Mouse (Mus musculus) thymus, adult 2 months (tissue): ENCODE measurements around the gene Ptprg. TPM values are rescaled to one million over a fixed set of nuclear protein-coding genes. Genes with fewer than 3 reads are reported as not detected.

Source experiments
- DNase-seq: peaks from one replicate; pipeline ENCODE4 v3.0.0; 2021
- H3K27ac ChIP-seq: fragments of 200-500 bp; 2 replicates; pipeline ENCODE4 v1.5.1; 2012; ENCODE audit warnings: low read length, control low read depth; ENCODE audit not compliant: control insufficient read depth, insufficient read depth
- H3K27me3 ChIP-seq: fragments of 200-500 bp; 2 replicates; pipeline ENCODE4 v1.6.1; 2012; ENCODE audit warnings: mild to moderate bottlenecking, low read length, moderate library complexity, mixed read lengths; ENCODE audit not compliant: control insufficient read depth, insufficient read depth
- H3K36me3 ChIP-seq: fragments of 200-500 bp; 2 replicates; pipeline ENCODE4 v1.6.1; 2012; ENCODE audit warnings: mild to moderate bottlenecking, low read length, moderate library complexity; ENCODE audit not compliant: control insufficient read depth, insufficient read depth
- H3K4me1 ChIP-seq: fragments of 200-500 bp; replicated peaks from 2 replicates; pipeline ENCODE4 v1.6.1; 2012; ENCODE audit warnings: low read length; ENCODE audit not compliant: control insufficient read depth, insufficient read depth
- H3K4me3 ChIP-seq: fragments of 200-500 bp; 2 replicates; pipeline ENCODE4 v1.5.1; 2012; ENCODE audit warnings: mild to moderate bottlenecking, low read length, control low read depth, moderate library complexity; ENCODE audit not compliant: control insufficient read depth, insufficient read depth
- CTCF ChIP-seq: fragments of 200-500 bp; IDR thresholded peaks from 2 replicates; pipeline ENCODE4 v1.5.1; 2012; ENCODE audit warnings: mild to moderate bottlenecking, control low read depth, low read length, moderate library complexity, borderline replicate concordance; ENCODE audit not compliant: control insufficient read depth, poor library complexity, insufficient read depth; ENCODE audit errors: extremely low read depth
- POLR2A ChIP-seq: fragments of 200-500 bp; IDR thresholded peaks from 2 replicates; pipeline ENCODE4 v1.6.1; 2012; ENCODE audit warnings: mild to moderate bottlenecking, low read length, control low read depth, moderate library complexity; ENCODE audit not compliant: control insufficient read depth, poor library complexity, insufficient read depth; ENCODE audit errors: extremely low read depth
- WGBS: fragments of 180-500 bp; shearing (Covaris S2); methylation state at CpG from one replicate; pipeline ENCODE4 v1.1.7; 2018; 5-methylcytosine and 5-hydroxymethylcytosine counted together
- polyA plus RNA-seq: library from polyadenylated mRNA; depleted of rRNA; stranded (reverse); fragments of >200 nt; gene quantifications from 2 replicates; pipeline ENCODE4 v1.2.3, GENCODE M21; 2012

Gene Ptprg
- polyA plus RNA-seq, 1 experiment, result 12.3 TPM

GRCm38 (mm10) chr14:11892621-11893020 lies 339.3 kb downstream of the Ptprg start:
- Histone ChIP-seq H3K36me3 (no peaks in the 10 kb centered on the region), H3K27ac (no peak overlapping the region), H3K27me3 (no peaks in the 10 kb centered on the region), H3K4me3 (no peak overlapping the region), H3K4me1 (no peaks in the 10 kb centered on the region)
- 70% methylated on average over 9 of the region's 9 CpGs for WGBS
- DNase-seq, result no peak
- TF ChIP-seq POLR2A (no peak), CTCF (no peak)

- no peak overlapping the region for H3K4me3 ChIP-seq
- H3K36me3 ChIP-seq, result no peaks in the 10 kb centered on the region
- H3K27ac ChIP-seq, result no peak overlapping the region
- WGBS, result 92% methylated on average over 13 of the region's 13 CpGs
- no peak for DNase-seq
- no peak for TF ChIP-seq POLR2A
- no peak for TF ChIP-seq CTCF
- no peaks in the 10 kb centered on the region for H3K4me1 ChIP-seq
- no peaks in the 10 kb centered on the region for H3K27me3 ChIP-seq
These were observed 342.2 kb downstream of the Ptprg start for GRCm38 (mm10) chr14:11895486-11895885.

- Histone ChIP-seq H3K27me3 (no peaks in the 10 kb centered on the region), H3K36me3 (no peaks in the 10 kb centered on the region), H3K27ac (no peak overlapping the region), H3K4me1 (no peaks in the 10 kb centered on the region), H3K4me3 (no peak overlapping the region)
- 81% methylated on average over 2 of the region's 2 CpGs for WGBS
- no peak for DNase-seq
- no peak for TF ChIP-seq CTCF
- TF ChIP-seq POLR2A, result no peak
These were observed 349.5 kb downstream of the Ptprg start for GRCm38 (mm10) chr14:11902794-11903193.

GRCm38 (mm10) chr14:11906130-11906675 lies 352.9 kb downstream of the Ptprg start:
- Histone ChIP-seq H3K4me3 (no peak overlapping the region), H3K36me3 (no peaks in the 10 kb centered on the region), H3K27ac (no peak overlapping the region), H3K27me3 (no peaks in the 10 kb centered on the region), H3K4me1 (no peaks in the 10 kb centered on the region)
- DNase-seq, result no peak
- TF ChIP-seq CTCF, result no peak
- no peak for TF ChIP-seq POLR2A
- 90% methylated on average over 5 of the region's 5 CpGs for WGBS

- no peak overlapping the region for H3K4me3 ChIP-seq
- TF ChIP-seq CTCF, result no peak
- TF ChIP-seq POLR2A, result no peak
- no peaks in the 10 kb centered on the region for H3K27me3 ChIP-seq
- WGBS, result 95% methylated on average over 1 of the region's 1 CpGs
- H3K4me1 ChIP-seq, result no peaks in the 10 kb centered on the region
- no peaks in the 10 kb centered on the region for H3K36me3 ChIP-seq
- no peak for DNase-seq
- H3K27ac ChIP-seq, result no peak overlapping the region
These were observed 358.9 kb downstream of the Ptprg start for GRCm38 (mm10) chr14:11912253-11912652.

- WGBS, result 98% methylated on average over 5 of the region's 5 CpGs
These were observed 363.9 kb downstream of the Ptprg start for GRCm38 (mm10) chr14:11917225-11917624.

GRCm38 (mm10) chr14:11928545-11928944 lies 375.2 kb downstream of the Ptprg start:
- no peaks in the 10 kb centered on the region for H3K27me3 ChIP-seq
- WGBS, result 95% methylated on average over 2 of the region's 2 CpGs
- TF ChIP-seq CTCF (no peak), POLR2A (no peak)
- DNase-seq, result no peak
- no peaks in the 10 kb centered on the region for H3K4me1 ChIP-seq
- no peaks in the 10 kb centered on the region for H3K36me3 ChIP-seq
- H3K27ac ChIP-seq, result no peak overlapping the region
- no peak overlapping the region for H3K4me3 ChIP-seq

More at GRCm38 (mm10) chr14:11917225-11917624, 363.9 kb downstream of the Ptprg start:
- no peak for DNase-seq
- TF ChIP-seq POLR2A (no peak), CTCF (no peak)
- H3K4me3 ChIP-seq, result no peak overlapping the region
- H3K4me1 ChIP-seq, result no peaks in the 10 kb centered on the region
- no peak overlapping the region for H3K27ac ChIP-seq
- H3K27me3 ChIP-seq, result no peaks in the 10 kb centered on the region
- H3K36me3 ChIP-seq, result no peaks in the 10 kb centered on the region
